Mouse (Mus musculus): Measurements from ENCODE around the gene Spag9. TPM values are rescaled to one million over a fixed set of nuclear protein-coding genes. Genes with fewer than 3 reads are reported as not detected.

Spag9 gene
- polyA plus RNA-seq, 1 experiment from 2014 or later: 17.8 TPM

Other genes starting within 250 kb of the Spag9 start
- gene Utp18, start 110.3 kb upstream of the Spag9 start, polyA plus RNA-seq (2015; fragmentation: Nextera tagmentation; extraction: Ambion mirVana): 18.6 and 19.0 TPM in 2 replicates
- gene Mbtd1, start 110.2 kb upstream of the Spag9 start, polyA plus RNA-seq (2015; fragmentation: Nextera tagmentation; extraction: Ambion mirVana): 17.3 and 18.3 TPM in 2 replicates
- gene Nme2, start 39.8 kb upstream of the Spag9 start, polyA plus RNA-seq (2015; fragmentation: Nextera tagmentation; extraction: Ambion mirVana): 300 and 311 TPM in 2 replicates
- gene Gm20390, start 27.8 kb upstream of the Spag9 start, polyA plus RNA-seq (2015; fragmentation: Nextera tagmentation; extraction: Ambion mirVana): 415 and 469 TPM in 2 replicates
- 156 and 157 TPM in 2 replicates for gene Nme1, start 27.6 kb upstream of the Spag9 start, polyA plus RNA-seq (2015; fragmentation: Nextera tagmentation; extraction: Ambion mirVana)
- gene Tob1, start 215.4 kb downstream of the Spag9 start, polyA plus RNA-seq (2015; fragmentation: Nextera tagmentation; extraction: Ambion mirVana): 39.8 and 50.1 TPM in 2 replicates
- gene Wfikkn2, start 249.9 kb downstream of the Spag9 start, polyA plus RNA-seq (2015; fragmentation: Nextera tagmentation; extraction: Ambion mirVana): 1.8 and 2.2 TPM in 2 replicates